Mouse (Mus musculus) forebrain, postnatal 0 days (tissue): Measurements from ENCODE around the gene Cstb. TPM values are rescaled to one million over a fixed set of nuclear protein-coding genes. Genes with fewer than 3 reads are reported as not detected.
A peak's percentile ranks its signal among the peaks of the same experiment; 100 is the strongest.

Source experiments
- ATAC-seq: fragments of 200-750 bp; cut with Nextera tagmentation; 2 replicates; pipeline ENCODE4 v1.8.0; 2017; ENCODE audit warnings: mild to moderate bottlenecking, moderate library complexity
- DNase-seq: peaks from one replicate; pipeline ENCODE4 v3.0.0-alpha.2; 2015
- H3K27ac ChIP-seq: fragments of 300-500 bp; sonication (generic); 2 replicates; pipeline ENCODE4 v1.5.1; 2014; ENCODE audit warnings: low read depth, mild to moderate bottlenecking, antibody characterized with exemption, low read length, moderate library complexity, mixed read lengths
- H3K27me3 ChIP-seq: fragments of 300-500 bp; sonication (generic); 2 replicates; pipeline ENCODE4 v1.6.1; 2014; ENCODE audit warnings: mild to moderate bottlenecking, low read length, mixed read lengths; ENCODE audit not compliant: insufficient read depth
- H3K36me3 ChIP-seq: fragments of 300-500 bp; sonication (generic); 2 replicates; pipeline ENCODE4 v1.6.1; 2014; ENCODE audit warnings: mild to moderate bottlenecking, moderate library complexity; ENCODE audit not compliant: insufficient read depth
- H3K4me1 ChIP-seq: fragments of 300-500 bp; sonication (generic); 2 replicates; pipeline ENCODE4 v1.6.1; 2014; ENCODE audit warnings: antibody characterized with exemption; ENCODE audit not compliant: insufficient read depth
- H3K4me2 ChIP-seq: fragments of 300-500 bp; sonication (generic); 2 replicates; pipeline ENCODE4 v1.6.1; 2014; ENCODE audit warnings: low read depth, mild to moderate bottlenecking, moderate library complexity
- H3K4me3 ChIP-seq: fragments of 300-500 bp; sonication (generic); 2 replicates; pipeline ENCODE4 v1.5.1; 2014; ENCODE audit warnings: low read depth, low read length, mixed read lengths
- H3K9ac ChIP-seq: fragments of 300-500 bp; sonication (generic); 2 replicates; pipeline ENCODE4 v1.6.1; 2014; ENCODE audit warnings: mild to moderate bottlenecking
- H3K9me3 ChIP-seq: fragments of 300-500 bp; sonication (generic); 2 replicates; pipeline ENCODE4 v1.6.1; 2016; ENCODE audit warnings: low read length
- CTCF ChIP-seq: sonication (generic); IDR thresholded peaks from 2 replicates; pipeline ENCODE4 v1.5.1; 2016; ENCODE audit warnings: antibody characterized with exemption, control low read depth, low read depth
- WGBS: fragments of 180-500 bp; shearing (Covaris S2); extraction: QIAGEN DNeasy Blood & Tissue Kit; methylation state at CpG from one replicate; pipeline ENCODE4 v1.1.7; 2014; 5-methylcytosine and 5-hydroxymethylcytosine counted together
- polyA plus RNA-seq: library from polyadenylated mRNA; unstranded; fragments of >200 nt; fragmentation: Nextera tagmentation; extraction: Ambion mirVana; gene quantifications from 2 replicates; pipeline ENCODE4 v1.2.1, GENCODE M21; 2015
- total RNA-seq: library from RNA; depleted of rRNA; stranded (reverse); fragments of >200 nt; gene quantifications from 2 replicates; pipeline ENCODE4 v1.2.3, GENCODE M21; 2014

Gene Cstb
- total and polyA plus RNA-seq, 2 experiments from 2014 or later, result 55.2 to 147 TPM

DNA sequence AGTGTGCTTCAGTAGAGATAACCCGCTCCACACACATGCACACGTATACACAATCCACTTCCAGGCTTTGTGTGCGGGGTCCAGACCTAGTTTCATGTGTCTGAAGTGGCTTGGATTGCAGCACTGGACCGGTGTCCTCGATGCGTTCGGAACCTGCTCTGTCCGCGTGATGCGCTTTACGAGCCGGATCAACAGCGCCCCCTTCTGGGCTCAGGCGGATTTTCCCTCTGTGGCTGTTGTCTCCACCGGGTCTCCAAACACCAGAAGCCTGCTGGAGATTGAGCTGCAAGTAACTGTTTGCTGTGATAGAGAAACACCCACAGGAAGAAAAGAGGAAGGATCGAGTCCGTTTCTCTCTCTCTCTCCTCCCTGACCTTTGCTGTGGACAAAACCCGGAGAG lies 33.4 kb upstream of the Cstb start:
- H3K27ac ChIP-seq, result no peak overlapping the region
- H3K4me1 ChIP-seq, result peaks cover 12% of the 10 kb centered on the region; the same call in 1 of the 2 replicates
- TF ChIP-seq CTCF, result peak; percentile 91
- no peak overlapping the region for H3K4me3 ChIP-seq
- peak; percentile 84 for DNase-seq
- no peak overlapping the region for H3K9ac ChIP-seq
- 3% methylated on average over 18 of the region's 18 CpGs for WGBS
- H3K9me3 ChIP-seq, result no peaks in the 10 kb centered on the region
- H3K36me3 ChIP-seq, result no peaks in the 10 kb centered on the region
- ATAC-seq, result no peak
- no peaks in the 10 kb centered on the region; the same call in 1 of the 2 replicates for H3K27me3 ChIP-seq
- no peak overlapping the region for H3K4me2 ChIP-seq

GRCm38 (mm10) chr10:78395377-78395776 lies 30.1 kb upstream of the Cstb start:
- H3K9ac ChIP-seq, result no peak overlapping the region
- WGBS, result 74% methylated on average over 3 of the region's 3 CpGs
- 0 out of 2 replicates have a peak, but pooled peaks have one; percentile 19 for ATAC-seq

DNA sequence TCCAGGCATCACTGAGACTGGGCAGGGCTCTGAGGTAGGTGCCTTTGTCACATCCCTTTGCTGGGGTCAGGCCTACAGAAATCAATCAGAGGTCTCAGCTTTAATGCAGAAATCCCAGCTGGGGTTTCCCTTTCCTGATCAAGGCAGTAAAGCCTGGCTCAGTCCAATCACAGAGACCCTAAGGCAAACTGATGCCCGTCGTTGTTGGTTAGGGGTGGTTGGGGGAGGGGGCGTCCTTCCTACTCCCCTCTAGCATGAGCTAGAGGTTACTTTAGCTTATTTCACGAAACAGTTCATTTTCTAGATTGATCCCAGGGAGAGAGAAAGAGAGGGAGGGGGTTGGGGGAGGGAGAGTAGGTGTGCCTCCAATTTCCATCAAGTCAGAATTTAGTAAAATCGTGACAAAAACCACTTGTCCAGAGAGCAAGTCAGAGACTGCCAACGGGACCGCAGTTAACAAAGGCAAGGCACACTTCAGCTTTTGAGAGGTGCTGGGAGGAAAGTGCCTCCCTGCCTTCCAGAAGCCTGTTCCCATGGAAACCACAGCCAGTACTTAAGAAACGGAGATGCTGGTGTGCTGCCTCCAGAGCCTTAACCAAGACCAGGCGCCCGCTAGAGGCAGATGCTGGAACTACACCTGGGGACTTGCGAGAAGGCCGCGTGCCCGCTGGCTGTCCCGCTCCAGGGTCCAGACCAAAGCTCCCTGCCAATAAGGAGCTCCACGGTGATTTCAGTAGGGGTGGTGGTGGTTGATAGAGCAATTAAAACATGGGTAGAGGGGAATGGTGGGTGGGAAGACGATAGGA lies 29.4 kb upstream of the Cstb start:
- peak; percentile 94 for ATAC-seq
- peaks cover 10% of the 10 kb centered on the region; the same call in 1 of the 2 replicates for H3K4me1 ChIP-seq
- peak overlapping the region; percentile 4; the same call in 1 of the 2 replicates for H3K4me3 ChIP-seq
- H3K27ac ChIP-seq, result peak overlapping the region; percentile 83
- peaks cover 17% of the 10 kb centered on the region for H3K36me3 ChIP-seq
- WGBS, result 1% methylated on average over 17 of the region's 17 CpGs
- peak overlapping the region; percentile 19 for H3K9ac ChIP-seq
- H3K9me3 ChIP-seq, result no peaks in the 10 kb centered on the region
- peak overlapping the region; percentile 38 for H3K4me2 ChIP-seq
- no peaks in the 10 kb centered on the region; the same call in 1 of the 2 replicates for H3K27me3 ChIP-seq
- peak; percentile 98 for DNase-seq
- peak; percentile 96 for TF ChIP-seq CTCF

More at GRCm38 (mm10) chr10:78395377-78395776, 30.1 kb upstream of the Cstb start:
- Histone ChIP-seq H3K9me3 (no peaks in the 10 kb centered on the region), H3K27ac (peak overlapping the region; percentile 83), H3K4me2 (peak overlapping the region; percentile 38; the same call in 1 of the 2 replicates), H3K36me3 (peaks cover 10% of the 10 kb centered on the region), H3K4me3 (no peak overlapping the region), H3K27me3 (no peaks in the 10 kb centered on the region; the same call in 1 of the 2 replicates), H3K4me1 (peaks cover 10% of the 10 kb centered on the region; the same call in 1 of the 2 replicates)
- peak; percentile 36; the same call in 1 of the 2 replicates for TF ChIP-seq CTCF
- peak; percentile 22 for DNase-seq

DNA sequence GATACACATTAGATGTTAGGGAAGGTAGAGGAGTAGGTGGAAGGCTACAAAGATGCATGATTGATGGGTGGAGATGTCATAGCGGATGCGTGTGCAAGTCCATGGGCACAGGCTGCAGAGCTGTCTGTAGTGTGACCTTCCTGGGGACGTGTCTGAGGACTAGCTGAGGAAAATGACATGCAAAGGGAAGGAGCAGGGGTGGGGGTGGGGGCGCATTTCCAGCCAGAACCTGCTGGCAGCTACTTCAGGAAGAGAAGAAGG lies 28.9 kb upstream of the Cstb start:
- peak overlapping the region; percentile 4; the same call in 1 of the 2 replicates for H3K4me3 ChIP-seq
- peaks cover 10% of the 10 kb centered on the region; the same call in 1 of the 2 replicates for H3K4me1 ChIP-seq
- TF ChIP-seq CTCF, result no peak
- no peaks in the 10 kb centered on the region for H3K9me3 ChIP-seq
- H3K27me3 ChIP-seq, result no peaks in the 10 kb centered on the region; the same call in 1 of the 2 replicates
- H3K4me2 ChIP-seq, result peak overlapping the region; percentile 38
- DNase-seq (no peak), ATAC-seq (peak; percentile 23)
- peak overlapping the region; percentile 83 for H3K27ac ChIP-seq
- peaks cover 22% of the 10 kb centered on the region for H3K36me3 ChIP-seq
- whole genome bisulfite sequencing, result 55% methylated on average over 4 of the region's 4 CpGs
- peak overlapping the region; percentile 19 for H3K9ac ChIP-seq

- Histone ChIP-seq H3K27ac (no peak overlapping the region), H3K4me1 (peaks cover 10% of the 10 kb centered on the region; the same call in 1 of the 2 replicates), H3K9ac (no peak overlapping the region), H3K4me2 (no peak overlapping the region), H3K4me3 (no peak overlapping the region), H3K27me3 (no peaks in the 10 kb centered on the region), H3K9me3 (no peaks in the 10 kb centered on the region), H3K36me3 (peaks cover 48% of the 10 kb centered on the region)
- no peak for TF ChIP-seq CTCF
- WGBS, result 45% methylated on average over 17 of the region's 17 CpGs
- no peak for ATAC-seq
- peak; percentile 50 for DNase-seq
Observed at GRCm38 (mm10) chr10:78399090-78399657, 26.3 kb upstream of the Cstb start.

GRCm38 (mm10) chr10:78401127-78401526 lies 24.3 kb upstream of the Cstb start:
- H3K27me3 ChIP-seq, result no peaks in the 10 kb centered on the region
- no peak for ATAC-seq
- no peak overlapping the region for H3K4me3 ChIP-seq
- WGBS, result 90% methylated on average over 2 of the region's 2 CpGs
- TF ChIP-seq CTCF, result no peak
- no peak overlapping the region for H3K4me2 ChIP-seq
- peaks cover 65% of the 10 kb centered on the region for H3K36me3 ChIP-seq
- no peak overlapping the region for H3K27ac ChIP-seq
- H3K4me1 ChIP-seq, result peaks cover 5% of the 10 kb centered on the region; the same call in 1 of the 2 replicates
- no peak overlapping the region for H3K9ac ChIP-seq
- DNase-seq, result no peak
- H3K9me3 ChIP-seq, result no peaks in the 10 kb centered on the region

- Histone ChIP-seq H3K27ac (no peak overlapping the region), H3K4me3 (no peak overlapping the region), H3K36me3 (peaks cover 78% of the 10 kb centered on the region), H3K27me3 (no peaks in the 10 kb centered on the region), H3K9me3 (no peaks in the 10 kb centered on the region), H3K4me1 (no peaks in the 10 kb centered on the region), H3K9ac (no peak overlapping the region), H3K4me2 (no peak overlapping the region)
- no peak for TF ChIP-seq CTCF
- WGBS, result 91% methylated on average over 14 of the region's 14 CpGs
- ATAC-seq, result no peak
- DNase-seq, result no peak
Observed at GRCm38 (mm10) chr10:78402301-78402922, 23.1 kb upstream of the Cstb start.
